Mouse (Mus musculus) yolk sac, embryonic 10.5 days (tissue): Measurements from ENCODE around the gene Lca5.

Source experiments
- DNase-seq: peaks from one replicate; pipeline ENCODE4 v3.0.0-alpha.2; 2017; ENCODE audit warnings: low spot score

The Lca5 gene

GRCm38 (mm10) chr9:83389570-83389969, 51.4 kb downstream of the Lca5 start:
- no peak for DNase-seq

GRCm38 (mm10) chr9:83386264-83386855, 54.6 kb downstream of the Lca5 start:
- DNase-seq: no peak

GRCm38 (mm10) chr9:83385301-83385700, 55.6 kb downstream of the Lca5 start:
- no peak for DNase-seq

GRCm38 (mm10) chr9:83383235-83383634, 57.7 kb downstream of the Lca5 start:
- no peak for DNase-seq

DNA sequence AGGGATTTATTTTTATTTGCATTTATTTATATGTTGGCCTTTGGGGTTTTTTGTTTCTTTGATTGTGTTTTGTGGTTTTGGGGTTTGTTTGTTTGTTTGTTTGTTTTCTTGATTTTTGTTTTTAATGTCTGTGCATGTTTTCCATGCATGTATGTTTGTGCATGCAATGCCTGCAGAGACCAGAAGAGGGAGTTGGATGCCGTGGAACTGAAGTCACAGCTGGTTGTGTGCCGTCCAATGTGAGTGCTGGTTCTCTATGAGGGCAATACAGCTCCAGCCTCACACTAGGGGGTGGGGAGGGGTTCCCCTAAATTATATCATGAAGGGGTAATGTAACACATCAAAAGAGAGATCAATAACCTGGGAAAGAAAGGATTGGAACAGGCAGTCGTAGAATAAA, 58.2 kb downstream of the Lca5 start:
- no peak for DNase-seq

DNA sequence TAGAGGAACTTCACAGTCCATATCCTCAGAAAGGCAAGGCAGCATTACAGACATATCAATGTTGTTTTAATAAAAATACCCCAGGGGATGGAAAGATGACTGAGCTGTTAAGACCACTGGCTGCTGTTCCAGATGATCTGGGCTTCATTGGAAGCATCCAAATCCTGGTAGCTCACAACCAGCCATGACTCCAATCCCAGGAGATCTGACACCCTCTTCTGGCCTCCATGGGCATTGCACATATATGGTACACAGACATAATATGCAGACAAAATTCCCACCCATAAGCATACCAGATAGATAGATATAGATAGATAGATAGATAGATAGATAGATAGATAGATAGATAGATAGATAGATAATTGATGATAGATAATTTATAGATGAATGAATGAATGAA, 59.6 kb downstream of the Lca5 start:
- DNase-seq: no peak

DNA sequence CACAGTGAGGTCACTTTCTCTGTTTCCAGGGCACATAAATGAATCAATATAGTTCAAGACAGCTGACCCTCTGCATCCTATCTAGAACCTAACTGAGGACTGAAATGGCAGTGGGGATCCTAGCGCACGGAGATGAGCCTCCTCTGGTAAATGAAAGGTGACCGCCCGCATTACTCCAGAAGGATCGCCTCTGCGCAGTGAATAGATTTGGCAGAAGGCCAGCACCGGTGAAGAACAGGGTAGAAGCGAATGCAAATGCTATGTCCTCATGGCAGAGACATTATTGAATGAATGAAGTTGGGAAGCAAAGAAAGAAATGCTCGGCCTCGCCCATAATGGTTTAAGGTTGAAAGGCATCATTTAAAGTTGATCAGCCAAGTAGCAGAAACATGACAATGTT, 61.3 kb downstream of the Lca5 start:
- no peak for DNase-seq

DNA sequence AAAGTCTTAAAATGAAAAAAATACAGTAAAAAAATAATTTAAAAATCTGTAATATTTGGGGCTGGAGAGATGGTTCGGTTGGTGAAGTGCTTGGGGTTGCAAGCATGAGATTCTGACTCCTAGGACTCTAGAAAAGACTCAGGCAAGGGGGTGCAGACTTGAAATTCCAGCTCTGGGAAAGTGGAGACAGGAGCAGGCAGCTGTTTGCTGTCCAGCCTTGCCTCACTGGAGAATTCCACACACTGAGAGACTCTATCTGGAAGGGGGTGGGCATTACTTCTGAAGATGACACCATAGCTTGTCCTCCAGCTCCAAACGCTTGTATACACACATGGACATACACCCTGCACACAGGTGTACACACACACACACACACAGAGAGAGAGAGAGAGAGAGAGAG, 63.8 kb downstream of the Lca5 start:
- no peak for DNase-seq

GRCm38 (mm10) chr9:83375522-83376176, 65.3 kb downstream of the Lca5 start:
- DNase-seq: no peak

- no peak for DNase-seq
Observed at GRCm38 (mm10) chr9:83370907-83371306, 70.0 kb downstream of the Lca5 start.

- no peak for DNase-seq
Observed at GRCm38 (mm10) chr9:83368234-83368633, 72.7 kb downstream of the Lca5 start.

DNA sequence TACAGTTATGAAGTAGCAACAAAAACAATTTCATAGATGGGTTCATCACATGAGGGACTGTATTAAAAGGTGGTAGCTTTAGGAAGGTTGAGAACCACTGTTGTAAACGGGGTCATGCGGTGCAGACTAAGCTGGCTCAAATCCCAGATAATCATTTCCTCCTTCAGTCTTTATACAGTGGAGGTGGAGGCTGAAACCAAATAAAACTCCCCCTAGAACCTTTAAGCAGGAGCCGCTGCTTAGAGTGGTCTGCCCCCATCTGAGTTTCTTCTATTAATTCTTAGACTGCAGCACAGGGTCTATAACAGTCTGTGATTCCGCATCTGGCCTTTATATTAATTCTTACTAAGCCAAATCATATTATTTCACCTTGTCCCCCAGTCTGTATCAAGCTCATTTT, 85.1 kb downstream of the Lca5 start:
- no peak for DNase-seq

DNA sequence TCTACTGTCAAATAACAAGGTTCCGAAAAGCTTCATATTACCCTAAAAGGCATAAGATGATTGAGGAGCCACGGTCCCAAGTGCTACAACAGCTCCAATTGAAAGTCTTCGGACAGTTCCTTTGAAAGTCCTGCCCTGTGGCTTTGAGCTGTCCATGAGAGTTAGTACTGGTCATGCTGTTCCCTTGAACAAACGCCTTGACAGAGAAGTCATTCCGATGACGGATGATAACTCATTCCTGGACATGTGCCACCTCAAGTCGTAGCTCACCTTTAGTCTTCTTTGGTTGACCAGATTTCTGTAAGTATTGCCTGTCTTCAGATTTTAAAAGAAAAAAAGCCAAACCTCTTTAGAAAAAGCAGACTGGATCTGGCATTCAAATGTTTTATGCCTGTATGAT, 87.6 kb downstream of the Lca5 start:
- DNase-seq: no peak

DNA sequence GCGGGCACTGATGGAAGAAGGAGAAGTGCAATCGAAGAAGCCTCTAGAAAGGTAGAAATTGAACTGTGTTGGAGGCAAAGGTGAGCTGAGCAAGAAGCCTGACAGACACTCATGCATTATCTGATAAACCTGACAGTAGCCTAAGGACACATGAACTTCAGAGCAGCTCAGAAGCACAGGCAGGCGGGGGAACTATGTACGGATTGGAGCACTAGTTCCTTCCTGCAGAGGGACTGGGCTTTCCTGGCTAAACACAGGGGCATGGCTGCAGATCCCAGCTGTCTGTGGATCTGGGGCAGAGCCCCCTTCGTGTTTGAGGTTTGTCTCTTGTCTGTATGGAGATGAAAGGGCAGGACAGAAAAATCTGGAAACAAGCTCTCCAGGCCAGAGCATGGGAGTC, 89.8 kb downstream of the Lca5 start:
- DNase-seq: no peak

DNA sequence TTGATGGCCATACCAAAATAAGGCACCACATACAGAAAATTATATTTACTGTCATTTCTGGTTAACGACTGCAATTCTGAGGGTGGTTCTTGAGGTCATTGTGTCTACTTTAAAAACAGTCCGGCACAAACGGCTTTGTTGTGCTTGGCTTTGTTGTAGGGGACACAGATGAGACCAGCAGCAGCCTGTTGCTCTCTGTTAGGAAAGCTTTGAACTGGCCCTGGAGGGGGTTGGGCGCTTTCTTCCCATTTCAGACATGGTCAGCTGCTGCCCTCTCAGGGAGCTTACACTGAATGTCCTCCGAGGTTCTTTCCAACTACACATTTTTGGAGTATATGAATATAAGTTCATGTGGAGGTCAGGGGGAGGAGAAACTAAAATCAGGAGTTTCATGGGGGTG, 90.3 kb downstream of the Lca5 start:
- DNase-seq: peak; percentile 4

DNA sequence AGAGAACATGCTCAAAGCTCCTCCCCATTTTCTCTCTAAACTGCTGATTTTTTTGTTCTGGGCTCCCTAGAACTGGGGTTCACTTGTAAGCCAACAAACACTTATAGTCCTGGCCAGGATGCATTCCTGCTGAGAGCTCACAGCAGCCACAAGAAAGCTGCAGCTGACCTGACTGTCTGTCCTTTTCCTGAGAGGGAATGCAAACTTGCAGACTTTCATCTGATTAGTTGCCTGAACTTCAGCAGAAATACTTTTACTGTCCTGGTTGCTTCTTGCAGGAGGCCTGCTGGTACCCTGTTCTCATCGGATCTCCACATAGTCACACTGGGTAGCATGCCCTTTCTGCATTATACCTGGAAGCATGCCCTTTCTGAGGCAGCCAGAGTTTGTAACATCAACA, 91.0 kb downstream of the Lca5 start:
- DNase-seq: peak; percentile 2

DNA sequence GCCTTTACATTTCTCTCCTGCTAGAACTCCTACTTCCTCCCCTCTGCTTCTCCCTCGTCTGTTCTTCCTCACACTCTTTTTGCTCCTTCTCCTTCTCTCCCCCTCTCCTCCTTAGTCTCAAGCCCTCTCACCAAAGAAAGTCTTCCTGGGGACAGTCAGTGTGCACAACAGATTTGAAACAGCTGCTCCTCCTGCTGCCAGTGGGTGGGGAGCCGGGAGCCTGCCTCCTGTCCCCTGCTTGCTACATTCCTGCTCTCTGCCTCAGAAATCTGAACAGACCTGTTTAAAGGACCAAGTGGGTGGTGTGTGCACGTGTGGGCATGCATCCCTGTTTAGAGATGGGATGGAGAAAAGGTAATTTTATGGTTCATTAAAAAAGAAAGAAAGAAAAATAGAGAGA, 91.4 kb downstream of the Lca5 start:
- peak; percentile 1 for DNase-seq

GRCm38 (mm10) chr9:83347521-83347920, 93.4 kb downstream of the Lca5 start:
- no peak for DNase-seq

- DNase-seq: no peak
Observed at GRCm38 (mm10) chr9:83342491-83343370, 98.2 kb downstream of the Lca5 start.
